Mouse (Mus musculus): ENCODE results near the gene Tlr2. TPM values are rescaled to one million over a fixed set of nuclear protein-coding genes. Genes with fewer than 3 reads are reported as not detected.

Tlr2 gene
- total and polyA plus RNA-seq, 2 experiments from 2014 or later: 1.4 to 3.1 TPM

DNA sequence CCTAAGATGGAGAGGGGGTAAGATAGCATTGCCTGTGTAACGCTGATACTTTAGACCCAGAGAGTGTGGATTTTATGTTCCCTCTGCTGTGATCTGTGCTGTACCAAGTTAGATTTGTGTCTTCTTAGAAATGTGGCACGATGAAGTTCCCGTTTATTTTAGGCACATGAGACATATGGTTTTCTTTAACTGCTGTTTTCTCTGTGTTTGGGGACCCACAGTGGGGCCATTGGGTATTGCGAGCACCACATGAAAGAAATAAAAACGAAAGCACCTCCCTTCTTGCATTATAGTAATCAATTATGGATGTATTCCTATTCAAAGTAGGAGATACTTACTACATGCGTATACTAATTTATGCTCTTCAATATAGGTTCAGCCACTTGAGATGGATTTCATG is 44.5 kb downstream of the Tlr2 start:
- H3K9me3 ChIP-seq (replicated peaks; ENCODE audit: control insufficient read depth, low read length): peaks cover 5% of the 10 kb centered on the region; the same call in 1 of the 2 replicates
- DNase-seq (ENCODE audit: low spot score) (no peak), ATAC-seq (ENCODE audit: insufficient read depth, low read depth) (no peak)
- no peak overlapping the region for H3K9ac ChIP-seq (replicated peaks; ENCODE audit: low read depth, low read length)
- no peak overlapping the region for H3K4me2 ChIP-seq (ENCODE audit: low read depth, low read length)
- no peak overlapping the region for H3K4me3 ChIP-seq (ENCODE audit: low read depth, low read length)
- no peak for TF ChIP-seq CTCF (IDR thresholded peaks at IDR 0.05; ENCODE audit: low read depth)
- no peak overlapping the region for H3K27ac ChIP-seq (ENCODE audit: low read depth)
- WGBS: 65% methylated on average over 6 of the region's 6 CpGs
- no peaks in the 10 kb centered on the region for H3K4me1 ChIP-seq (ENCODE audit: control insufficient read depth, insufficient read depth)
- H3K27me3 ChIP-seq (ENCODE audit: control insufficient read depth, insufficient read depth, low read length): no peaks in the 10 kb centered on the region
- H3K36me3 ChIP-seq (replicated peaks; ENCODE audit: control insufficient read depth, insufficient read depth, low read length): no peaks in the 10 kb centered on the region

DNA sequence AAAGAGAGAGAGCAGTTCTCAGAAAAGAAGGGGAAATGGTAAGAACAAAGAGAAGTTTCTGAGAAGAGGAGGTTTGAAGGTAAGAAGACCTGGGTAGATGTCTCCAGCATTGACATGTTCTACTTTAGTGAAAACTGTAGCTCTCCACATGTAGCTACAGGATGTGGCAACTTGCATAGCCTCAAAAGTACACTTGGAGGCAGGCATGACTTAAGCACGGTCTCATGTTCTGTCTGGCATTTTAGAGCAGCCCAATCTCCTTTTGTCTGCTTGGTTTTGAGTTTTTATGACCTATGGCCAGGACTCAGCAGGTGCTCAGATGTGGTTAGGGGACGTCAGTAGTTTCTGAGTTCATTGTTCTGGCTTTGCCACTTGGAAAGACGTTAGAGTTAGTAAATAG is 50.1 kb downstream of the Tlr2 start:
- Histone ChIP-seq H3K4me2 (ENCODE audit: low read depth, low read length) (no peak overlapping the region), H3K27me3 (ENCODE audit: control insufficient read depth, insufficient read depth, low read length) (peaks cover 12% of the 10 kb centered on the region), H3K9ac (replicated peaks; ENCODE audit: low read depth, low read length) (no peak overlapping the region), H3K4me3 (ENCODE audit: low read depth, low read length) (no peak overlapping the region), H3K36me3 (replicated peaks; ENCODE audit: control insufficient read depth, insufficient read depth, low read length) (no peaks in the 10 kb centered on the region), H3K9me3 (replicated peaks; ENCODE audit: control insufficient read depth, low read length) (no peaks in the 10 kb centered on the region), H3K4me1 (ENCODE audit: control insufficient read depth, insufficient read depth) (no peaks in the 10 kb centered on the region), H3K27ac (ENCODE audit: low read depth) (no peak overlapping the region)
- WGBS: 74% methylated on average over 3 of the region's 3 CpGs
- ATAC-seq (ENCODE audit: insufficient read depth, low read depth) (no peak), DNase-seq (ENCODE audit: low spot score) (no peak)
- TF ChIP-seq CTCF (IDR thresholded peaks at IDR 0.05; ENCODE audit: low read depth): no peak
- no peak for TF ChIP-seq EP300 (IDR thresholded peaks at IDR 0.05; ENCODE audit: low read depth)

DNA sequence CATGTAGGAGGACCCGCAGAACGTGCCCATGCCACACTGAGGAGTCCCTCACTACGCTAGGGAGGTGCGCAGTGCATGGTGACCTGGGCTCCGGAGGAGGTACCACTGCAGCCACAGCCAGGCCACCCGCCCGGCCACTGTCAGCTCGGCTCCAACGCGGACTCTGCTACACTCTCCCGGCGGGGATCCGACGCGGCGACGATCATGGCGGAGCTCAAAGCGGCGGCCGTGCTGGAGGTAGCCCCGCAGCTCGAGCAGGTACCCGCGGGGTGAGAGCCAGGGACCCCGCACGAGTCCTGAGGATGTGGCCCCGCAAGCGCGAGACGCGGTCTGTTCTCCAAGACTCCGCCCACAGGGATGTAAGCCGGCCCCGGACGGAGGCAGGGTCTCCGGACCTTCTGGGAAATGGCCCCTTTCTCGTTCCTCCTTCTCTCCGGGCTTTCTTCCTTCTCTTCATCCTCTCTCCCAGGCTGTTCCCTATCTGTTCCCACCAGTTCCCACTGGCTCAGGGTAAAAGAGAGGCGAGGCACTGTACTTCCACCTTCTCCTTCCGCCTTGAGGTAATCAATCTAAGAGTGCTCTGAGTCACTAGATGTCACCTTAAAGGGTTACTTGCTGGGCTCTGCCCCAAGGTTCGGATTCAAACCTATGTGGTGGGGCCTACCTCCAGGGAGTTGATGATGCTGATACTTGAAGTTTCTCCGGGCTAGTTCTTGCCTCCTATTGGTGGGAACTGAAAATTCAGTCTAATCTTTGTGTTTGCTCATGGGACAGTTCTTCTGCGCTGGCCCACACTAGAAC is 51.7 kb downstream of the Tlr2 start:
- Histone ChIP-seq H3K27ac (ENCODE audit: low read depth) (no peak overlapping the region), H3K9me3 (replicated peaks; ENCODE audit: control insufficient read depth, low read length) (no peaks in the 10 kb centered on the region), H3K36me3 (replicated peaks; ENCODE audit: control insufficient read depth, insufficient read depth, low read length) (no peaks in the 10 kb centered on the region), H3K4me2 (ENCODE audit: low read depth, low read length) (peak overlapping the region; percentile 98), H3K4me1 (ENCODE audit: control insufficient read depth, insufficient read depth) (no peaks in the 10 kb centered on the region), H3K9ac (replicated peaks; ENCODE audit: low read depth, low read length) (peak overlapping the region; percentile 59), H3K4me3 (ENCODE audit: low read depth, low read length) (peak overlapping the region; percentile 66), H3K27me3 (ENCODE audit: control insufficient read depth, insufficient read depth, low read length) (peaks cover 12% of the 10 kb centered on the region)
- DNase-seq (ENCODE audit: low spot score) (no peak), ATAC-seq (ENCODE audit: insufficient read depth, low read depth) (peak; percentile 57)
- TF ChIP-seq CTCF (IDR thresholded peaks at IDR 0.05; ENCODE audit: low read depth) (no peak), EP300 (IDR thresholded peaks at IDR 0.05; ENCODE audit: low read depth) (no peak)
- 2% methylated on average over 44 of the region's 44 CpGs for WGBS

DNA sequence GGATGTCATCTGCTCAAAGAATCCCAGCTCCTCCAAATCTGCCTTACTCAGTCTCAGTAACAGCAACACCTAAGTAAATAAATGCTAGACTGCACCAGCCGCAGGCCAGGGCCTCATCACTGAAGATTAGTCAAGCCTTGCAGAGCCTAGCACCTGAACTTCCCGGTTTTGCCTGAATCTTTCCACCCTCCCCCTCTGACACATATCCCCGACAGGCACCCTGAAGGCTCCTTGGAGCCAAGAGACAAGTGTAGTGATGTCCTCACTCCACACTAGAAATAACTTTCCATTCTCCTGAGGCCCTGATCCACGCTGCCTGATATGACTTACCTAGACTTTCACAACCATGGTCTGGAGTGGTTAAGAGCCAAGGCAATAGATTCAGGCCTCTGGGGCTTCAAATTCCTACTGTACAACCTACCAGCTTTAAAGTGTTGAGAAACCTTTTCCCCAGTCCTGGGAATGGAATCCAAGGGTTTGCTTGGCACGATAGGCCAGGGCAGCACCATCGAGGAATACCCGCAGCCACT is 53.7 kb downstream of the Tlr2 start:
- no peak for TF ChIP-seq CTCF (IDR thresholded peaks at IDR 0.05; ENCODE audit: low read depth)
- TF ChIP-seq EP300 (IDR thresholded peaks at IDR 0.05; ENCODE audit: low read depth): no peak
- ATAC-seq (ENCODE audit: insufficient read depth, low read depth) (no peak), DNase-seq (ENCODE audit: low spot score) (no peak)
- H3K27ac ChIP-seq (ENCODE audit: low read depth): no peak overlapping the region
- no peaks in the 10 kb centered on the region for H3K9me3 ChIP-seq (replicated peaks; ENCODE audit: control insufficient read depth, low read length)
- H3K27me3 ChIP-seq (ENCODE audit: control insufficient read depth, insufficient read depth, low read length): peaks cover 12% of the 10 kb centered on the region
- 87% methylated on average over 7 of the region's 7 CpGs for WGBS
- H3K4me1 ChIP-seq (ENCODE audit: control insufficient read depth, insufficient read depth): no peaks in the 10 kb centered on the region
- H3K9ac ChIP-seq (replicated peaks; ENCODE audit: low read depth, low read length): no peak overlapping the region
- no peak overlapping the region for H3K4me3 ChIP-seq (ENCODE audit: low read depth, low read length)
- H3K4me2 ChIP-seq (ENCODE audit: low read depth, low read length): no peak overlapping the region
- H3K36me3 ChIP-seq (replicated peaks; ENCODE audit: control insufficient read depth, insufficient read depth, low read length): no peaks in the 10 kb centered on the region

DNA sequence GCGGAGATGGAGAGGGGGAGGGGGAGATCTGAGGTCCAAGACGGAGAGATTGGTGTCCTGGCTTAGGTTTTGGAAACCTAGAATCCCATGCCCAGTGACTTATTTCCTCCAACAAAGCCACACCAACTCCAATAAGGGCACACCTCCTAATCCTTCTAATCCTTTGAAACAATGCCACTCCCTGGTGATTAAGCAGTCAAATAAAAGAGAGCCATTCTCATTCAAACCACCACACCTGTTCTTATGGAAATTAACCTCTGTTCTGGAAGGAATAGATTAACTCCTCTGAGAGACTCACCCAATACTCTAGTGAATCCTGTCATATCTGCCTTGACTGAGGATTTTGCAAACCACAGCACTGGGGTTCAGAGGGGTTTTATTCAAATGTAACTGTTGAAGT is 54.5 kb downstream of the Tlr2 start:
- 73% methylated on average over 2 of the region's 2 CpGs for WGBS
- ATAC-seq (ENCODE audit: insufficient read depth, low read depth) (no peak), DNase-seq (ENCODE audit: low spot score) (no peak)
- Histone ChIP-seq H3K27ac (ENCODE audit: low read depth) (no peak overlapping the region), H3K4me3 (ENCODE audit: low read depth, low read length) (no peak overlapping the region), H3K4me2 (ENCODE audit: low read depth, low read length) (no peak overlapping the region), H3K9me3 (replicated peaks; ENCODE audit: control insufficient read depth, low read length) (no peaks in the 10 kb centered on the region), H3K4me1 (ENCODE audit: control insufficient read depth, insufficient read depth) (no peaks in the 10 kb centered on the region), H3K27me3 (ENCODE audit: control insufficient read depth, insufficient read depth, low read length) (peaks cover 12% of the 10 kb centered on the region), H3K36me3 (replicated peaks; ENCODE audit: control insufficient read depth, insufficient read depth, low read length) (no peaks in the 10 kb centered on the region), H3K9ac (replicated peaks; ENCODE audit: low read depth, low read length) (no peak overlapping the region)
- TF ChIP-seq EP300 (IDR thresholded peaks at IDR 0.05; ENCODE audit: low read depth) (no peak), CTCF (IDR thresholded peaks at IDR 0.05; ENCODE audit: low read depth) (no peak)

Other genes starting within 250 kb of the Tlr2 start
- 50.4 and 101 TPM in 2 replicates for gene Sfrp2, start 75.4 kb downstream of the Tlr2 start, total RNA-seq (2014; rRNA removed; ENCODE audit: low replicate concordance)
- 49.5 and 65.3 TPM in 2 replicates for gene Sfrp2, start 75.4 kb downstream of the Tlr2 start, polyA plus RNA-seq (2015; fragmentation: Nextera tagmentation; extraction: Ambion mirVana)
- 32.6 and 33.4 TPM in 2 replicates for gene Tmem131l, start 198.4 kb upstream of the Tlr2 start, total RNA-seq (2014; rRNA removed; ENCODE audit: low replicate concordance)
- 14.7 and 16.5 TPM in 2 replicates for gene Tmem131l, start 198.4 kb upstream of the Tlr2 start, polyA plus RNA-seq (2015; fragmentation: Nextera tagmentation; extraction: Ambion mirVana)

All from heart, postnatal 0 days (tissue).